Mouse (Mus musculus) urinary bladder, adult 18-20 months (tissue): ENCODE measurements around the gene Vangl2.

Experiments
- DNase-seq, 2 experiments: peaks; one replicate each; pipeline ENCODE4 v3.0.0; 2022; ENCODE audit warnings: low spot score in 2 of 2, mixed read lengths in 2 of 2

The Vangl2 gene

GRCm38 (mm10) chr1:171970854-171971586 lies 57.2 kb downstream of the Vangl2 start:
- DNase-seq = no peak

- no peak for DNase-seq
Observed at GRCm38 (mm10) chr1:171969221-171969620, 59.0 kb downstream of the Vangl2 start.

GRCm38 (mm10) chr1:171966054-171966790 lies 62.0 kb downstream of the Vangl2 start:
- DNase-seq = no peak

- DNase-seq = no peak
Observed at GRCm38 (mm10) chr1:171963613-171964012, 64.6 kb downstream of the Vangl2 start.

- DNase-seq = no peak
Observed at GRCm38 (mm10) chr1:171961704-171962103, 66.5 kb downstream of the Vangl2 start.

- no peak for DNase-seq
Observed at GRCm38 (mm10) chr1:171960726-171961125, 67.5 kb downstream of the Vangl2 start.

GRCm38 (mm10) chr1:171957411-171957810 lies 70.8 kb downstream of the Vangl2 start:
- DNase-seq = no peak

- DNase-seq = no peak
Observed at GRCm38 (mm10) chr1:171955071-171955470, 73.2 kb downstream of the Vangl2 start.
